In the genomic region with DNA sequence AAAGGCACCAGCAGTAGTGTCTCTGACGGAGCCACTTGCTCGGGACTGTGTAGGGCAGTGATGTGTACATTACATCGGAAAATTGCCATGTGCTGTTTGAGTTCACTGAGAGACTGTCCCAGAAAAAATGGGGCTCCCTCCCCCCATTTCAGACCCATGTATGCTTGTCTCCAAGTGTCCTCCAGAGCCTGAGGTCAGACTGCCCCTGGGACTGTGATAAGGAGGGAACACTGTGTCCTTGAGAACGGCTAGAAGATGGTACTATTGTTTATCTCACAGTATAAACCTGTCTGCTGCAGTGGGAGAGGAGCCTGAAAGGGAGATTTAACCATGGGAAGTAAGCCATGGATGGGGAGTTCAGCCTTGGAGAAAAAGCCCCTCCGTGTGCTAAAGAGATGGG, we compare ENCODE assay signal across 19 mouse cellular contexts. TPM values are rescaled to one million over a fixed set of nuclear protein-coding genes. Genes with fewer than 3 reads are reported as not detected.
DNase-seq lines count a peak whose midpoint lies in the region.
"Had no signal": no experiment of that assay in that cellular context is flagged by ENCODE, and none has a peak within 500 bp of the region (broad histone marks: within the 10 kb centered on the region; RNA-seq: fewer than 3 reads in every experiment).

No protein-coding gene starts in this region.

- peak; percentile 42 for DNase-seq in adrenal gland, postnatal 14 days
- no peak for DNase-seq in adrenal gland, postnatal 10 days
- peak; percentile 82 for DNase-seq in ovary, adult 18-20 months (ENCODE audit: low spot score)
- DNase-seq in ovary, postnatal 10 days (ENCODE audit: low spot score): no peak
- peak; percentile 74 for DNase-seq in testis, postnatal 14 days (ENCODE audit: low spot score)
- no peak for DNase-seq in testis, postnatal 10 days (ENCODE audit: low spot score)
- DNase-seq: adrenal gland, adult 8-10 months; cerebellum, adult 11 months; cerebellum, adult 18-20 months; cerebellum, adult 8-10 months; cerebellum, adult 9-11 months; cerebellum, postnatal 14 days; cerebellum, postnatal 36 days; embryo, embryonic 11 days had no signal

RNA-seq across cellular contexts. Expression of a gene that starts 7.4 kb away (rescaled TPM):
- 21.5 and 23.0 TPM in 2 replicates for total RNA-seq in adrenal gland, postnatal 14 days (2021)
- total RNA-seq in adrenal gland, postnatal 10 days (2021): 10 to 100 TPM; 26.4 to 27.9 TPM

RNA-seq across cellular contexts. Expression of a gene that starts 8.9 kb away (rescaled TPM):
- total RNA-seq in adrenal gland, postnatal 14 days (2021): 45.4 and 51.4 TPM in 2 replicates
- total RNA-seq in adrenal gland, postnatal 10 days (2021): 10 to 100 TPM; 46.2 to 61.5 TPM

RNA-seq across cellular contexts. Expression of a gene that starts 32.2 kb away (rescaled TPM):
- not detected in 2 replicates for total RNA-seq in adrenal gland, postnatal 14 days (2021)
- total RNA-seq in adrenal gland, postnatal 10 days (2021): not detected
- total RNA-seq: adrenal gland, adult 18-20 months; adrenal gland, adult 8-10 months; adrenal gland, postnatal 36 days; common myeloid progenitor, adult 5-6 weeks; ES-E14; MEL had no signal

RNA-seq across cellular contexts. Expression of a gene that starts 57.4 kb away (rescaled TPM):
- not detected in 2 replicates for total RNA-seq in adrenal gland, postnatal 14 days (2021)
- not detected for total RNA-seq in adrenal gland, postnatal 10 days (2021)
- total RNA-seq: adrenal gland, adult 18-20 months; adrenal gland, adult 8-10 months; adrenal gland, postnatal 36 days; common myeloid progenitor, adult 5-6 weeks; MEL had no signal

Comparison
In these comparisons a context has a peak if more than half of its experiments do, and no peak if none do; other contexts are left out.
1. DNase-seq: peak in adrenal gland, postnatal 14 days (single experiment), ovary, adult 18-20 months (single experiment) and testis, postnatal 14 days (single experiment); none in adrenal gland, postnatal 10 days (single experiment), ovary, postnatal 10 days (single experiment) and testis, postnatal 10 days (single experiment).